Mouse (Mus musculus): ENCODE measurements around the gene Polr2c. TPM values are rescaled to one million over a fixed set of nuclear protein-coding genes. Genes with fewer than 3 reads are reported as not detected.

Gene Polr2c
- polyA plus RNA-seq, 1 experiment from 2014 or later: 118 TPM

DNA sequence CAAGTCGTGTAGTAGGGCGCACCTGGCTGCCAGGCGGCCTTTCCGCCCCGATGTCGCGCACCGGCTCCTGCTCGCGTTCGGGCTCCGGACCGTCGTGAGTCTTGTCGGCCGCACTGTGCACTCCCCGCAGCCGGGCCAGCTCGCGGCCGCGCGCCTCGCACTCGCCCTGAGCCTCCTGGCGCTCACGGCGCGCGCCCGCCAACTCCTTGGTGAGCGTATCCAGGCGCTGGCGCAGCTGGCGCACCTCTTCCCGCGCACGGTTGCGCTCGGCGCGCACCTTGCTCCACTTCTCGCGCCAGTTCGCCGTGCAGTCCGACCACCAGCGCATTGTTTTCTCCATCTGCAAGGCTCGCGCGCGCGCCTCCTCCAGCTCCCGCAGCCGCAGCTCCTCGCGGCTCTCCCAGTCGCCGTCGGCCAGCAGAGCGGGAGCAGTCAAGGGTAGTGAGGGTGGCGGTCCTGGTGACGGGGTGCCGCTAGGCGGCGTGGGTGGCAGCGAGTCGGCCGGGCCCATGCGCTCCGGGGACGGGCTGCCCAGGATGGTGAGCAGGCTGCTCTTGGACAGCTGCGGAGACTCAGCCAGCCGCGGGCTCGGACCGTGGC, 55.9 kb downstream of the Polr2c start:
- H3K27me3 ChIP-seq (ENCODE audit: control insufficient read depth, insufficient read depth, low read length): peaks cover 4% of the 10 kb centered on the region; the same call in 1 of the 2 replicates
- H3K4me1 ChIP-seq (ENCODE audit: control insufficient read depth, insufficient read depth, low read length): peaks cover 25% of the 10 kb centered on the region
- H3K4me3 ChIP-seq (ENCODE audit: low read depth, low read length): peak overlapping the region; percentile 44
- peak overlapping the region; percentile 75 for H3K4me2 ChIP-seq (ENCODE audit: low read depth, low read length)
- H3K9me3 ChIP-seq (ENCODE audit: control insufficient read depth, low read length): no peaks in the 10 kb centered on the region
- peak; percentile 73; the same call in 1 of the 2 replicates for ATAC-seq (ENCODE audit: low read depth)
- peak overlapping the region; percentile 34 for H3K9ac ChIP-seq (replicated peaks; ENCODE audit: low read depth, low read length)
- no peaks in the 10 kb centered on the region for H3K36me3 ChIP-seq (ENCODE audit: control insufficient read depth, insufficient read depth, low read length)
- H3K27ac ChIP-seq (ENCODE audit: low read depth, low read length): no peak overlapping the region
- WGBS: 4% methylated on average over 76 of the region's 77 CpGs

DNA sequence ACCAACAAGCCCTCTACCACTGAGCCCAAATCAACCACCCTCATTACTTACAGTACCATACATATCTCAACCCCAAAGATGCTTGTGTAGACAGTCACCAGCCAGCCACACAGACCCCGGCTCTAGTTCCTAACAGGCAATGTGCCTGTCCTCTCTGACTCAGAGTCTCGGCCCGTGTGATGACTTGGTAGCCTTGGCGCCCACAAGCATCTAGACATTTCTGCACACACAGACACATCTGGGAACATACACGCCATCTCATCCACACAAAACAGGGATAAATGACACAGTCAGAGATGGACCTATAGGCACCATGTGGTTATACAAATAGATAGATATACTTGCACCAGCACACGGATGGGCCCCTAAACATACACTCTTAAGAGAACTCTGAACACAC, 57.0 kb downstream of the Polr2c start:
- Histone ChIP-seq H3K9ac (replicated peaks; ENCODE audit: low read depth, low read length) (no peak overlapping the region), H3K27me3 (ENCODE audit: control insufficient read depth, insufficient read depth, low read length) (peaks cover 4% of the 10 kb centered on the region; the same call in 1 of the 2 replicates), H3K36me3 (ENCODE audit: control insufficient read depth, insufficient read depth, low read length) (no peaks in the 10 kb centered on the region), H3K4me2 (ENCODE audit: low read depth, low read length) (no peak overlapping the region), H3K4me3 (ENCODE audit: low read depth, low read length) (no peak overlapping the region), H3K9me3 (ENCODE audit: control insufficient read depth, low read length) (no peaks in the 10 kb centered on the region), H3K4me1 (ENCODE audit: control insufficient read depth, insufficient read depth, low read length) (peaks cover 25% of the 10 kb centered on the region), H3K27ac (ENCODE audit: low read depth, low read length) (no peak overlapping the region)
- ATAC-seq (ENCODE audit: low read depth): no peak
- WGBS: 81% methylated on average over 6 of the region's 6 CpGs

DNA sequence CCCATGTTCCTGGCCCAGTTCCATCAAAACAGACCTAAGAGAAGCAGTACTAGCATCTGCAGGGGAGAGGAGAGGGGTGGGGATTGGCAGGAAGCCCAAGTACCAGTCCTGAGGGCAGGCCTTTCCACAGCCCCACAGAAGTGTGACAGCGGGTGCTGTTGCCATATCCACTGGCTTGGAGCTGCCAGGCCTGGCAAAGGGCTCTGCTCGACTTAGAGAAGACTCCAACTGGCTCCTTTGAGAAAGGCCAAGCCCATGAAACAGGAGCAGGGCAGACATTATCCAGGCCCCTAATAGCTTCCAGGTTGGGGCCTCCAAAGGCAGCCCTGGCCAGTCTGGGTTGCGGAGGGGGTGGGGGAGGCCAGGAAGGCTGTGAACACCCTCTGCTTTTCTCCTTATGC, 57.5 kb downstream of the Polr2c start:
- no peaks in the 10 kb centered on the region for H3K9me3 ChIP-seq (ENCODE audit: control insufficient read depth, low read length)
- H3K36me3 ChIP-seq (ENCODE audit: control insufficient read depth, insufficient read depth, low read length): no peaks in the 10 kb centered on the region
- peaks cover 4% of the 10 kb centered on the region; the same call in 1 of the 2 replicates for H3K27me3 ChIP-seq (ENCODE audit: control insufficient read depth, insufficient read depth, low read length)
- no peak for ATAC-seq (ENCODE audit: low read depth)
- H3K9ac ChIP-seq (replicated peaks; ENCODE audit: low read depth, low read length): no peak overlapping the region
- WGBS: 41% methylated on average over 3 of the region's 3 CpGs
- peaks cover 25% of the 10 kb centered on the region for H3K4me1 ChIP-seq (ENCODE audit: control insufficient read depth, insufficient read depth, low read length)
- H3K4me2 ChIP-seq (ENCODE audit: low read depth, low read length): no peak overlapping the region
- H3K27ac ChIP-seq (ENCODE audit: low read depth, low read length): no peak overlapping the region
- no peak overlapping the region for H3K4me3 ChIP-seq (ENCODE audit: low read depth, low read length)

DNA sequence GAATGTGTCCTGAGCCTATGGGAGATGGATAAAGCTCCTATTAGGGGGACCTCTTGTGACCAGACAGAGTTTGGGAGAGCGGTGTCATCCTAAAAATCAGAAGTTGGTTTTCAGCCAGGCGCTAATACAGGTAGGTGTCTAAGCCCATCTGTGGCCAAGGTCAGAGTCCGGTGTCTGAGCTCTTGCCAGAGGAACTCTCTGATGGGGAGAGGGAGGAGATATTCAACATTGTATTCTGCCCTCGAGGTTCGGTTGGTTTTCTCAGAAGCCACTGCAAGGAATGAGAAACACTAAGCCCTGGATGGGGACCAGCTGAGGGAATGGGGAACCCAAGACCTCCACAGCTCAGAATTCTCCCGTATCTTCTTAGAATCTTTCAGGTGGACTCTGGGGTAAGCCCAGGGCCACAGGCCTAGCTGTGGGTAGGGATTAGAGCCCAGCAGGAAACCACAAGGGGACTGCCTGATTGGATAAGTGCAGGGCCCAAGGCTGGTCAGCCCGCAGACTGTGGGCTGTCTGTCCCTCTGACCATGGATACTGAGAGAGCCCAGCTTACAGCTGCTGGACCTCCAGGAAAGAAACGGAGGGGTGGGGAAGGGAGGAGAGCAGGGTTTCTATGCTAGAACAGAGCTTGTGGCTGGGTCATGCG, 59.2 kb downstream of the Polr2c start:
- Histone ChIP-seq H3K4me2 (ENCODE audit: low read depth, low read length) (peak overlapping the region; percentile 62), H3K27me3 (ENCODE audit: control insufficient read depth, insufficient read depth, low read length) (peaks cover 4% of the 10 kb centered on the region; the same call in 1 of the 2 replicates), H3K4me3 (ENCODE audit: low read depth, low read length) (0 out of 2 replicates have a peak overlapping the region, but pooled peaks have one; percentile 44), H3K27ac (ENCODE audit: low read depth, low read length) (no peak overlapping the region), H3K4me1 (ENCODE audit: control insufficient read depth, insufficient read depth, low read length) (peaks cover 25% of the 10 kb centered on the region), H3K36me3 (ENCODE audit: control insufficient read depth, insufficient read depth, low read length) (no peaks in the 10 kb centered on the region), H3K9ac (replicated peaks; ENCODE audit: low read depth, low read length) (0 out of 2 replicates have a peak overlapping the region, but pooled peaks have one; percentile 7), H3K9me3 (ENCODE audit: control insufficient read depth, low read length) (no peaks in the 10 kb centered on the region)
- no peak for ATAC-seq (ENCODE audit: low read depth)
- 50% methylated on average over 9 of the region's 9 CpGs for WGBS

DNA sequence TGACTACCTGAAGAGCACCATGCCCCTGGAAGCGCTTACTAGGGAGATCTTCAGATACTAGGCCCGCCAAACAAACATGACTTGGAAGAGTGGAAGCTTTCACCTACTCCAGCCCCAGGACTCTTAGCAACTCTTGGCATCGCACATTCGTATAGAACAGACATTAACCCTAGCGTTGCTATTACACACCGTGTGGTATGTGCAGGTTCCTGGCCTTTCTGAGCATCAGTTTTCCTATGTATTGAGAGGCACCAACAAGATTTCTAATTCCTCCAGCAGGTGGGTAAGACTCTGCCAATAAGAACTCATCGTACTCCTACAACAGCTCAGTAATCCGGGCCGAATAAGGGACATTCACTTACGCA, 59.7 kb downstream of the Polr2c start:
- Histone ChIP-seq H3K9me3 (ENCODE audit: control insufficient read depth, low read length) (no peaks in the 10 kb centered on the region), H3K4me3 (ENCODE audit: low read depth, low read length) (peak overlapping the region; percentile 44), H3K4me2 (ENCODE audit: low read depth, low read length) (peak overlapping the region; percentile 62), H3K9ac (replicated peaks; ENCODE audit: low read depth, low read length) (0 out of 2 replicates have a peak overlapping the region, but pooled peaks have one; percentile 7), H3K27me3 (ENCODE audit: control insufficient read depth, insufficient read depth, low read length) (peaks cover 4% of the 10 kb centered on the region; the same call in 1 of the 2 replicates), H3K4me1 (ENCODE audit: control insufficient read depth, insufficient read depth, low read length) (peaks cover 25% of the 10 kb centered on the region), H3K36me3 (ENCODE audit: control insufficient read depth, insufficient read depth, low read length) (no peaks in the 10 kb centered on the region), H3K27ac (ENCODE audit: low read depth, low read length) (no peak overlapping the region)
- WGBS: 12% methylated on average over 10 of the region's 10 CpGs
- peak; percentile 36; the same call in 1 of the 2 replicates for ATAC-seq (ENCODE audit: low read depth)

DNA sequence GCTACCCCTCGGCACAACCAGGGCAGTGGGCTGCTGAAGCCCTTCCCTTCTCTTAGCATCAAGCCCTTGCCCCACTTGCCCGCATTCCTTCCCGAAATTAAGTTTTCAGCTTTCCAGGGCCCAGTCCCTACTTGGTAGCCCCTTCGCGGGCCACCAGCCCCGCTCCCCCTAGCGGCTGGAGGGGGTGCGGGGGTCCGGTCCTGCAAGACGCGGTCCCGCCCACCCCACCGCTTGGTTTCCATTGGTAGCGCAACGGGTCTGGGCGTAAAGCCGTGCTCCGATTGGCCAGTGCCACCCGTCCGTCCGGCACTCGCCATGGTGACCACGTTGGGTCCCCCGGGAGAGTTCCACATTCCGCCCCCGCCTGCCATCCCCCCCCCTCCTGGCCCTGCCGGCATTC, 60.1 kb downstream of the Polr2c start:
- ATAC-seq (ENCODE audit: low read depth): peak; percentile 92
- WGBS: under 1% methylated on average over 24 of the region's 27 CpGs
- Histone ChIP-seq H3K27me3 (ENCODE audit: control insufficient read depth, insufficient read depth, low read length) (peaks cover 4% of the 10 kb centered on the region; the same call in 1 of the 2 replicates), H3K27ac (ENCODE audit: low read depth, low read length) (no peak overlapping the region), H3K4me2 (ENCODE audit: low read depth, low read length) (peak overlapping the region; percentile 62), H3K9ac (replicated peaks; ENCODE audit: low read depth, low read length) (0 out of 2 replicates have a peak overlapping the region, but pooled peaks have one; percentile 52), H3K4me1 (ENCODE audit: control insufficient read depth, insufficient read depth, low read length) (peaks cover 25% of the 10 kb centered on the region), H3K36me3 (ENCODE audit: control insufficient read depth, insufficient read depth, low read length) (no peaks in the 10 kb centered on the region), H3K4me3 (ENCODE audit: low read depth, low read length) (peak overlapping the region; percentile 44), H3K9me3 (ENCODE audit: control insufficient read depth, low read length) (no peaks in the 10 kb centered on the region)

DNA sequence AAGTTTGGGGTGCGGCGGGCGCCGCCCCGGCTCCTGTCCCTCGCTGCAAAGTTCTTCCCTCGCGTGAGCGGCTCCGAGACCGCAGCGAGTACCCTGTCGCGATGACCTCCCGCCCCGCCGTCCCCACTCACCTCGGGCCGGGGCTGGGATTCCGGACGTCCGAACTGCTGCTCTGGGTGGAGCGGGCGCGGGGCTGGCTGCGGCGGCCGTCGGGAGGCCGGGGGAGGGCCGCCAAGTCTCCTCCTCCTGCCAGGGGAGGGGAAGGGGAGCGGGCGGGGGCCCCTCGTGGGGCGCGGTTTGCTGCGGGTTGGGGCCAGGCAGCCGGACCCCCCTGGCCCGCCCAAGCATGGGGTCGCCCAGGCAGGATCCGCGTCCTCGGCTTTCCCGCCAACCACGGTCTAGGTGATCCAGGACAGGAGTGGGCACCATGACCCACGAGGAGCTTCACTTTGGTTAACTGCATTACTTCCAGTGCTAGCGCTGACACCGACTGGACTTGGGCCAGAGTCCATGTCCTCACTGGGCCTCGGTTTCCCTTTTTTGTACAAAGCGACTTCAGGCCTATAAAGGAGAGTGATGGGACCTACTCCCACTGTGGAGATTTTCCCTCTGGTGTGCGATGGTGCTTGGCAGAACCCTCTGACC, 60.7 kb downstream of the Polr2c start, which contains the start of gene Ccdc102a:
Gene Ccdc102a, minus strand, starts transcription at position 248 of the 645 bp plus-strand sequence.
- Histone ChIP-seq H3K27me3 (ENCODE audit: control insufficient read depth, insufficient read depth, low read length) (peaks cover under 1% of the 10 kb centered on the region; the same call in 1 of the 2 replicates), H3K27ac (ENCODE audit: low read depth, low read length) (no peak within 1 kb of the TSS), H3K9ac (replicated peaks; ENCODE audit: low read depth, low read length) (peak within 1 kb of the TSS; percentile 52), H3K4me3 (ENCODE audit: low read depth, low read length) (peak within 1 kb of the TSS; percentile 44), H3K4me2 (ENCODE audit: low read depth, low read length) (peak within 1 kb of the TSS; percentile 62), H3K4me1 (ENCODE audit: control insufficient read depth, insufficient read depth, low read length) (peaks cover 23% of the 10 kb centered on the region), H3K36me3 (ENCODE audit: control insufficient read depth, insufficient read depth, low read length) (no peaks in the 10 kb centered on the region), H3K9me3 (ENCODE audit: control insufficient read depth, low read length) (no peaks in the 10 kb centered on the region)
- 3% methylated on average over 41 of the region's 51 CpGs for WGBS
- peak; percentile 25 for ATAC-seq (ENCODE audit: low read depth)

DNA sequence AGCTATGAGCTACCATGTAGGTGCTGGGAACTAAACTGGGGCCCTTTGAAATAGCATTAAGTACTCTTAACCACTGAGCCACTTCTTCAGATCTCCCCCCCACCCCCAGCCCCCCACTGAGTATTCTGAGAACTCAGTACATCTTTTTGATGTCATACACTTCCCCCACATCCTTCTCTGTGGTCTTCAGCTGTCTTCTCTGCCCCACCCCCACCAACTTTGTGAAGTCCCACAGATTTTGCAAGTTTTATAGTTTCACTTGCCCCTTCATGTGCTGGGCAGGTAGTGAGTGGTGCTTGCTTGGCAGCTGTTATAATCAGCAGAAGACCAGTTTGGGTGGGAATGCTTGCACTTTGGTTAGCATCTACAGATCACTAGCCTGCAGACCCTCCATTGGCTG, 62.0 kb downstream of the Polr2c start:
- peaks cover 20% of the 10 kb centered on the region for H3K4me1 ChIP-seq (ENCODE audit: control insufficient read depth, insufficient read depth, low read length)
- no peak for ATAC-seq (ENCODE audit: low read depth)
- H3K4me2 ChIP-seq (ENCODE audit: low read depth, low read length): no peak overlapping the region
- no peaks in the 10 kb centered on the region for H3K9me3 ChIP-seq (ENCODE audit: control insufficient read depth, low read length)
- H3K27me3 ChIP-seq (ENCODE audit: control insufficient read depth, insufficient read depth, low read length): no peaks in the 10 kb centered on the region; the same call in 1 of the 2 replicates
- H3K36me3 ChIP-seq (ENCODE audit: control insufficient read depth, insufficient read depth, low read length): no peaks in the 10 kb centered on the region
- no peak overlapping the region for H3K9ac ChIP-seq (replicated peaks; ENCODE audit: low read depth, low read length)
- H3K4me3 ChIP-seq (ENCODE audit: low read depth, low read length): no peak overlapping the region
- H3K27ac ChIP-seq (ENCODE audit: low read depth, low read length): no peak overlapping the region

DNA sequence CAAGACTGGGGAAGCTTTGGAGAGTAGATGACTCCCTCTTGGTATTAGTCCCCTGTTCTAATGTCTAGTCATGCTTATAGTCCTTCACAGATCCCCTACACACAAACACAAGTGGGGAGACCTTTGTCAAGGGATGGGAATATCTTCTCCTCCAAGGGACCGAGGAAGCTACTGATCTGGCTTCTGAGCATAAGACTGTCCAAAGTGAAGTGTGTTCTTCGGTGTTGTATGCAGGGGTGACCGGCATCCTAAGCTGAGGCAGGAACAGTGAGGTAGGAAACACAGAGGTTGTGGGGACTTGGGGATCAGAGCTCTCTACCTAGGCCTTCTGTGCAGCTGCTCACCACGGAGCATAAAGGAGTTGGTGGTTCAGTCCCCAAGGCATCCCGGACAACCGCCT, 64.9 kb downstream of the Polr2c start:
- no peak overlapping the region for H3K4me3 ChIP-seq (ENCODE audit: low read depth, low read length)
- no peaks in the 10 kb centered on the region; the same call in 1 of the 2 replicates for H3K27me3 ChIP-seq (ENCODE audit: control insufficient read depth, insufficient read depth, low read length)
- 77% methylated on average over 6 of the region's 6 CpGs for WGBS
- no peaks in the 10 kb centered on the region for H3K9me3 ChIP-seq (ENCODE audit: control insufficient read depth, low read length)
- H3K36me3 ChIP-seq (ENCODE audit: control insufficient read depth, insufficient read depth, low read length): no peaks in the 10 kb centered on the region
- H3K4me2 ChIP-seq (ENCODE audit: low read depth, low read length): no peak overlapping the region
- ATAC-seq (ENCODE audit: low read depth): no peak
- H3K9ac ChIP-seq (replicated peaks; ENCODE audit: low read depth, low read length): no peak overlapping the region
- no peak overlapping the region for H3K27ac ChIP-seq (ENCODE audit: low read depth, low read length)
- H3K4me1 ChIP-seq (ENCODE audit: control insufficient read depth, insufficient read depth, low read length): peaks cover 5% of the 10 kb centered on the region

All from neural tube, embryonic 14.5 days (tissue).